Mouse (Mus musculus) intestine, embryonic 16.5 days (tissue): ENCODE measurements around the gene Leng8. TPM values are rescaled to one million over a fixed set of nuclear protein-coding genes. Genes with fewer than 3 reads are reported as not detected.

ENCODE experiments used
- ATAC-seq: fragments of 200-750 bp; cut with Nextera tagmentation; 2 replicates; pipeline ENCODE4 v1.8.0; 2017; ENCODE audit warnings: moderate TSS enrichment, moderate library complexity
- H3K27ac ChIP-seq: fragments of 300-500 bp; sonication (generic); 2 replicates; pipeline ENCODE4 v1.5.1; 2014; ENCODE audit warnings: mild to moderate bottlenecking, low read length
- H3K27me3 ChIP-seq: fragments of 300-500 bp; sonication (generic); replicated peaks from 2 replicates; pipeline ENCODE4 v1.6.1; 2014; ENCODE audit warnings: low read length, control low read depth, mixed read lengths; ENCODE audit not compliant: control insufficient read depth, insufficient read depth
- H3K36me3 ChIP-seq: fragments of 300-500 bp; sonication (generic); 2 replicates; pipeline ENCODE4 v1.6.1; 2014; ENCODE audit warnings: low read length, control low read depth; ENCODE audit not compliant: control insufficient read depth, insufficient read depth
- H3K4me1 ChIP-seq: fragments of 300-500 bp; sonication (generic); 2 replicates; pipeline ENCODE4 v1.6.1; 2014; ENCODE audit warnings: low read length, control low read depth, mixed read lengths; ENCODE audit not compliant: control insufficient read depth, insufficient read depth
- H3K4me2 ChIP-seq: fragments of 300-500 bp; sonication (generic); 2 replicates; pipeline ENCODE4 v1.6.1; 2014; ENCODE audit warnings: low read depth, low read length, control low read depth
- H3K4me3 ChIP-seq: fragments of 300-500 bp; sonication (generic); 2 replicates; pipeline ENCODE4 v1.5.1; 2014; ENCODE audit warnings: mild to moderate bottlenecking, low read length
- H3K9ac ChIP-seq: fragments of 300-500 bp; sonication (generic); 2 replicates; pipeline ENCODE4 v1.6.1; 2014; ENCODE audit warnings: low read depth, low read length
- H3K9me3 ChIP-seq: fragments of 300-500 bp; sonication (generic); 2 replicates; pipeline ENCODE4 v1.6.1; 2016; ENCODE audit warnings: low read length, control low read depth; ENCODE audit not compliant: control insufficient read depth
- WGBS: fragments of 180-500 bp; shearing (Covaris S2); extraction: QIAGEN DNeasy Blood & Tissue Kit; methylation state at CpG from one replicate; pipeline ENCODE4 v1.1.7; 2014; 5-methylcytosine and 5-hydroxymethylcytosine counted together
- polyA plus RNA-seq: library from polyadenylated mRNA; unstranded; fragments of >200 nt; fragmentation: Nextera tagmentation; extraction: Ambion mirVana; gene quantifications from 2 replicates; pipeline ENCODE4 v1.2.1, GENCODE M21; 2015

Gene Leng8
- polyA plus RNA-seq, 1 experiment from 2014 or later: 35.5 TPM

- Histone ChIP-seq H3K4me3 (no peak overlapping the region), H3K27me3 (no peaks in the 10 kb centered on the region), H3K9ac (no peak overlapping the region; the same call in 1 of the 2 replicates), H3K4me2 (no peak overlapping the region), H3K9me3 (no peaks in the 10 kb centered on the region), H3K36me3 (no peaks in the 10 kb centered on the region), H3K27ac (no peak overlapping the region), H3K4me1 (no peaks in the 10 kb centered on the region)
- no peak for ATAC-seq
- WGBS: 64% methylated on average over 3 of the region's 3 CpGs
Observed at GRCm38 (mm10) chr7:4111766-4112165, 25.1 kb upstream of the Leng8 start.

DNA sequence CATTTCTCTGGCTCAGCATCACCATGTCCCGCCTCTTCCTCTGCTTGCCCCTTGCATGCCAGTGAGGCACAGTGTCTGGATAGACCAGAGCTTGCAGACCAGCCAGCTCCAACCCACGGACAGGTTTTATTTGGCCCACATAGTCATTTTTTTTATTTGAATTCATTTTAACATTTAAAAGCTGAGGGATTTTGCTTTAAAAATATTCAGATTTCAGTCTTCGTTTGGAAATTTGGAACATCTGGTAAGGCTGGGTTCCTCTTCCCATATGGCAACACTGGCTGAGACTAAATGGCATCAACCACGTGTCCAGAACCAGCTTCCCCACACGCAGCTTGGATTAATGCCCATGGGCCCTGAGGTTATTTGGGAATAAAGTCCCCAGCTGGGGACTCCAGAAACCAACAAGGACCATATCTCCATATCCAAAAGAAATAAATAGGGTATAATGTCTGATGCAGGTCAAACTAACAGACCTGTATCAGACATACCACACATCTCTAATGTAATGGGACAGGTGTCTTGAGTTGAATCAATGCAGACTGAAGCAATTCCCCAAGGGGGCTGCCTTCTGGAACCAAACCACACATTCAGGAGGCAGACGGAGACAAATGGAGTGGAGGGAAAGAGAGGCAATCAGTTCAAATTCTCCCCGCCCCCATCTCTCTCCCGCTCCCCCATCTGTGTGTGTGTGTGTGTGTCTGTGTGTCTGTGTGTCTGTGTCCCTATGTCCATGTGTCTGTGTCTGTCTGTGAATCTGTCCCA, 19.6 kb upstream of the Leng8 start:
- Histone ChIP-seq H3K36me3 (no peaks in the 10 kb centered on the region), H3K4me3 (no peak overlapping the region), H3K27me3 (peaks cover 26% of the 10 kb centered on the region), H3K27ac (no peak overlapping the region), H3K4me1 (peaks cover 5% of the 10 kb centered on the region; the same call in 1 of the 2 replicates), H3K9ac (no peak overlapping the region), H3K4me2 (no peak overlapping the region), H3K9me3 (no peaks in the 10 kb centered on the region)
- no peak for ATAC-seq
- WGBS: 70% methylated on average over 8 of the region's 8 CpGs

DNA sequence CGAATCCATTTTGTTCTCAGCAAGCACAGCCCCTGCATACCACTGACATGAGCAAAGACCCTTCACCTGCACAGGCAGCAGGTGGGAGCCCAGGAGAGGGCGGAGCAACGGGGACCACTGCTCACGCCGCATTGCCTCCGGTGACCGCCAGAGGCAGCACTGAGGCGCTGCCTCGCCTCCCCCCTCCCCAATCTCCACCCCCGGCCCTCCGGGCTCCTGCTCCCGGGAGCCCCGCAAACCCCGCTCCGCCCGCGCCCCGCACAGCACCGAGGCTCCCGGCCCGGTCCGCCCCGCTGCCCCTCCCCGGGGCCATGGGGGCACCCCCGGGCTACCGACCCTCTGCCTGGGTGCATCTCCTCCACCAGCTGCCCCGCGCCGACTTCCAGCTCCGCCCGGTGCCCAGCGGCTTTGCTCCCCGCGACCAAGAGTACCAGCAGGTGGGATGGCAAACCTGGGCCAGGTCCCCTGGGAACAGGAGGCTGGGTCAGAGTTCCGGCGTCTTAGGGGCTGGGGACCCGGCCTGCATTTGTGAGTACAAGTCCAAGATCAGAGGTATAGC, 17.4 kb upstream of the Leng8 start, which contains the start of gene Ttyh1:
Gene Ttyh1, plus strand, starts transcription at position 65 of the 559 bp plus-strand sequence.
- 2% methylated on average over 34 of the region's 37 CpGs for WGBS
- no peaks in the 10 kb centered on the region for H3K36me3 ChIP-seq
- no peak within 1 kb of the TSS for H3K27ac ChIP-seq
- peak; percentile 34; the same call in 1 of the 2 replicates for ATAC-seq
- H3K27me3 ChIP-seq: peaks cover 26% of the 10 kb centered on the region
- peak within 1 kb of the TSS; percentile 56 for H3K4me2 ChIP-seq
- peak within 1 kb of the TSS; percentile 68 for H3K9ac ChIP-seq
- H3K9me3 ChIP-seq: no peaks in the 10 kb centered on the region
- peak within 1 kb of the TSS; percentile 46 for H3K4me3 ChIP-seq
- peaks cover 5% of the 10 kb centered on the region; the same call in 1 of the 2 replicates for H3K4me1 ChIP-seq

DNA sequence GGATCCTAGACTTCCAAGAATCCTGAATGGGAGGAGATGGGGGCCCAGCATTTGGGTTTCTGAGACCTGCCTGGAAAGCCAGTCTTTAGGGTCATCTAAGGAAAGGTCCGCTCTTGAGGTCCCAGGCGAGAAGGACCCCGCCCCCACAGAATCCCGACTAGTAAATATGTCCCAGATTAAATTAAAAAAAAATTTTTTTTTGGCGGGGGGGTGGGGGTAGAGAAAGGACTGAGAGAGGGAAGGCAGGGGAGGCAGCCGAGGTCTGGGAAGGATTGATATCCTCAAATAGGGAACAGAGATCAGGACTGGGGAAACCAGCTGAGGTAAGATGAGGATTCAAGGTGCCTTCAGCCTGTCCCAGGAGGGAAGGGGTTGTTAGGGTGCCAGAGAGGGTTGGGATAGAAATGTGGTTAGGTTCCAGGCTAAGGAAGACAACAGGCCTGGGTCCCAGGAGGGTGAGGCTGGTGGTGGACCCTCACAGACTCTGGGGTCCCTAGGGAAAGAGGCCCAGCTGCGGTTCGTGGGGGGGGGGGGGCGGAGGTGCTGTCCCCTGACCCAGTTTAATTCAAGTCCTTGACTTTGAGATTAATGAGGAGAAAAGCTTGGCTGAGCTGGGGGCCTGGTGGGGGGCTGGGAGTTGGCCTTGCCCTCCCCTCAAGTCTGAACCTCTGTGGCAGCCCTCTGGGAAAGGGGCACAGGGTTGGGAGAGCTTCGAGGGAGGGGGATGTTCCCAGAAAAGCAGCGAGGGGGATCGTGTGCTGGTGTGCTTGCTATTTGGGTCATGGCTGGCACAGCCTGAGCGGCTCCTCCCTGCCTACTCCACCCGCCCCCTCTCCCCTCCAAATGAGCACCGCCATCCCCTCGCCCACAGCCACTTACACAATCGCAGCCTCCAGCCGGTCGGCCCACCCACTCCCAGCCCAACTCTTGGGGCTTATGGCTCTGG, 16.6 kb upstream of the Leng8 start:
- Histone ChIP-seq H3K9me3 (no peaks in the 10 kb centered on the region), H3K4me2 (peak overlapping the region; percentile 56; the same call in 1 of the 2 replicates), H3K9ac (no peak overlapping the region; the same call in 1 of the 2 replicates), H3K4me3 (peak overlapping the region; percentile 46; the same call in 1 of the 2 replicates), H3K36me3 (no peaks in the 10 kb centered on the region), H3K27ac (no peak overlapping the region), H3K4me1 (peaks cover 5% of the 10 kb centered on the region; the same call in 1 of the 2 replicates), H3K27me3 (peaks cover 26% of the 10 kb centered on the region)
- 22% methylated on average over 19 of the region's 19 CpGs for WGBS
- no peak for ATAC-seq

- H3K4me2 ChIP-seq: no peak overlapping the region
- 53% methylated on average over 11 of the region's 11 CpGs for WGBS
- H3K9me3 ChIP-seq: no peaks in the 10 kb centered on the region
- ATAC-seq: no peak
- peaks cover 5% of the 10 kb centered on the region; the same call in 1 of the 2 replicates for H3K4me1 ChIP-seq
- peaks cover 26% of the 10 kb centered on the region for H3K27me3 ChIP-seq
- no peak overlapping the region for H3K9ac ChIP-seq
- no peak overlapping the region for H3K4me3 ChIP-seq
- H3K27ac ChIP-seq: no peak overlapping the region
- H3K36me3 ChIP-seq: no peaks in the 10 kb centered on the region
Observed at GRCm38 (mm10) chr7:4122076-4122768, 14.6 kb upstream of the Leng8 start.

GRCm38 (mm10) chr7:4122783-4123182, 14.1 kb upstream of the Leng8 start:
- H3K9me3 ChIP-seq: no peaks in the 10 kb centered on the region
- peaks cover 26% of the 10 kb centered on the region for H3K27me3 ChIP-seq
- peaks cover 5% of the 10 kb centered on the region; the same call in 1 of the 2 replicates for H3K4me1 ChIP-seq
- H3K4me3 ChIP-seq: no peak overlapping the region
- WGBS: 85% methylated on average over 10 of the region's 10 CpGs
- H3K36me3 ChIP-seq: no peaks in the 10 kb centered on the region
- no peak for ATAC-seq
- H3K4me2 ChIP-seq: no peak overlapping the region
- no peak overlapping the region for H3K9ac ChIP-seq
- no peak overlapping the region for H3K27ac ChIP-seq

- Histone ChIP-seq H3K4me3 (no peak overlapping the region), H3K9ac (no peak overlapping the region), H3K36me3 (no peaks in the 10 kb centered on the region), H3K27ac (no peak overlapping the region), H3K4me1 (peaks cover 5% of the 10 kb centered on the region; the same call in 1 of the 2 replicates), H3K27me3 (peaks cover 22% of the 10 kb centered on the region), H3K4me2 (no peak overlapping the region), H3K9me3 (no peaks in the 10 kb centered on the region)
- 57% methylated on average over 1 of the region's 1 CpGs for WGBS
- peak; percentile 53 for ATAC-seq
Observed at GRCm38 (mm10) chr7:4123732-4124131, 13.1 kb upstream of the Leng8 start.

DNA sequence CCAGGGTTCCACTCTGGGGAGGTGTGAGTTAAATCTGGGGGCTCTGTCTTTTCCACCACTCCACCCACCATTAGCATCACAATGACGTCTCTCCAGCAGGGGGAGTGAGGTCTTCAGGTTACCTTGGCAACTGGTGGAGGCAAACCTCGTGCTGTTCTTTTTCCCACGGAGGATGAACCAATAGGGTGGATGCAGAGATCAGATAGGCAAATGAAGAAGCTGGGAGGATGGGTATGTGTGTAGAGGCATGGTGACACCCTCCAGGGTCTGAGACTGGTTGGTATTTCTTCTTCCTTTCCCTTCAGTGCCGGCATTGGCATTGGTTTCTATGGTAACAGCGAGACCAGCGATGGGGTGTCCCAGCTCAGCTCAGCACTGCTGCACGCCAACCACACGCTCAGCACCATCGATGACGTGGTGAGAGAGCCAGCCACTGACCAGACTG, 12.5 kb upstream of the Leng8 start:
- Histone ChIP-seq H3K27me3 (peaks cover 16% of the 10 kb centered on the region), H3K9me3 (no peaks in the 10 kb centered on the region), H3K9ac (peak overlapping the region; percentile 19; the same call in 1 of the 2 replicates), H3K27ac (no peak overlapping the region), H3K4me1 (peaks cover 3% of the 10 kb centered on the region; the same call in 1 of the 2 replicates), H3K4me2 (no peak overlapping the region), H3K4me3 (no peak overlapping the region), H3K36me3 (no peaks in the 10 kb centered on the region)
- 2% methylated on average over 10 of the region's 10 CpGs for WGBS
- peak; percentile 27; the same call in 1 of the 2 replicates for ATAC-seq
